Mouse (Mus musculus) midbrain, embryonic 15.5 days (tissue): ENCODE measurements at regions not wholly inside any gene's neighbourhood (a gene's known extent, or its start where the extent isn't known, plus 50 kb on each side); places are given as distances from the start of the nearest gene placed in this dataset.
A peak's percentile ranks its signal among the peaks of the same experiment; 100 is the strongest.

Source experiments
- ATAC-seq: fragments of 200-750 bp; cut with Nextera tagmentation; replicated peaks from 2 replicates; pipeline ENCODE4 v1.8.0; 2017; ENCODE audit warnings: moderate TSS enrichment
- H3K27ac ChIP-seq: fragments of 300-500 bp; sonication (generic); 2 replicates; pipeline ENCODE4 v1.5.1; 2015; ENCODE audit warnings: mild to moderate bottlenecking, inconsistent platforms
- H3K27me3 ChIP-seq: fragments of 300-500 bp; sonication (generic); replicated peaks from 2 replicates; pipeline ENCODE4 v1.6.1; 2015; ENCODE audit warnings: inconsistent platforms
- H3K36me3 ChIP-seq: fragments of 300-500 bp; sonication (generic); replicated peaks from 2 replicates; pipeline ENCODE4 v1.6.1; 2015; ENCODE audit warnings: inconsistent platforms
- H3K4me1 ChIP-seq: fragments of 300-500 bp; sonication (generic); 2 replicates; pipeline ENCODE4 v1.6.1; 2015; ENCODE audit warnings: inconsistent platforms
- H3K4me2 ChIP-seq: fragments of 300-500 bp; sonication (generic); 2 replicates; pipeline ENCODE4 v1.6.1; 2015; ENCODE audit warnings: inconsistent platforms, mild to moderate bottlenecking, moderate library complexity
- H3K4me3 ChIP-seq: fragments of 300-500 bp; sonication (generic); 2 replicates; pipeline ENCODE4 v1.5.1; 2015; ENCODE audit warnings: mild to moderate bottlenecking, inconsistent platforms
- H3K9ac ChIP-seq: fragments of 300-500 bp; sonication (generic); 2 replicates; pipeline ENCODE4 v1.6.1; 2015; ENCODE audit warnings: mild to moderate bottlenecking, inconsistent platforms
- H3K9me3 ChIP-seq: fragments of 300-500 bp; sonication (generic); 2 replicates; pipeline ENCODE4 v1.6.1; 2016; ENCODE audit warnings: inconsistent platforms
- WGBS: fragments of 180-500 bp; shearing (Covaris S2); methylation state at CpG from one replicate; pipeline ENCODE4 v1.1.7; 2015; ENCODE audit warnings: mixed read lengths; 5-methylcytosine and 5-hydroxymethylcytosine counted together

- Histone ChIP-seq H3K4me2 (no peak overlapping the region), H3K27me3 (no peaks in the 10 kb centered on the region), H3K27ac (no peak overlapping the region), H3K36me3 (no peaks in the 10 kb centered on the region), H3K4me3 (no peak overlapping the region), H3K9me3 (no peaks in the 10 kb centered on the region), H3K9ac (no peak overlapping the region), H3K4me1 (no peaks in the 10 kb centered on the region)
- peak; percentile 69; the same call in 1 of the 2 replicates for ATAC-seq
- 28% methylated on average over 2 of the region's 2 CpGs for WGBS
Observed at GRCm38 (mm10) chr6:78686351-78686888, 217.7 kb upstream of the Reg3g start.

GRCm38 (mm10) chr6:78650695-78651094 lies 182.0 kb upstream of the Reg3g start:
- Histone ChIP-seq H3K4me2 (no peak overlapping the region), H3K9me3 (no peaks in the 10 kb centered on the region), H3K27ac (no peak overlapping the region), H3K4me1 (no peaks in the 10 kb centered on the region), H3K9ac (no peak overlapping the region), H3K4me3 (no peak overlapping the region), H3K36me3 (no peaks in the 10 kb centered on the region), H3K27me3 (no peaks in the 10 kb centered on the region)
- 82% methylated on average over 2 of the region's 2 CpGs for WGBS
- ATAC-seq: no peak
